Mouse (Mus musculus): ENCODE results near the gene Rexo1. TPM values are rescaled to one million over a fixed set of nuclear protein-coding genes. Genes with fewer than 3 reads are reported as not detected.
"Not testable (repeated sequence)": the region's sequence is repeated elsewhere in the genome, so short reads cannot be mapped to it uniquely, and the experiment has no call there.

Gene Rexo1
- total RNA-seq (2021), result 10 to 100 TPM; 47.0 to 50.5 TPM
- long read RNA-seq, experiment 1, full-length matches to known transcripts, result 17 of 42 reads
- long read RNA-seq, experiment 1, partial matches to known transcripts, result 18 of 42 reads
- long read RNA-seq, experiment 1, other reads (novel, unspliced or antisense), result 7 of 42 reads
- long read RNA-seq, experiment 2, full-length matches to known transcripts, result 20 of 39 reads
- long read RNA-seq, experiment 2, partial matches to known transcripts, result 11 of 39 reads
- long read RNA-seq, experiment 2, other reads (novel, unspliced or antisense), result 8 of 39 reads

DNA sequence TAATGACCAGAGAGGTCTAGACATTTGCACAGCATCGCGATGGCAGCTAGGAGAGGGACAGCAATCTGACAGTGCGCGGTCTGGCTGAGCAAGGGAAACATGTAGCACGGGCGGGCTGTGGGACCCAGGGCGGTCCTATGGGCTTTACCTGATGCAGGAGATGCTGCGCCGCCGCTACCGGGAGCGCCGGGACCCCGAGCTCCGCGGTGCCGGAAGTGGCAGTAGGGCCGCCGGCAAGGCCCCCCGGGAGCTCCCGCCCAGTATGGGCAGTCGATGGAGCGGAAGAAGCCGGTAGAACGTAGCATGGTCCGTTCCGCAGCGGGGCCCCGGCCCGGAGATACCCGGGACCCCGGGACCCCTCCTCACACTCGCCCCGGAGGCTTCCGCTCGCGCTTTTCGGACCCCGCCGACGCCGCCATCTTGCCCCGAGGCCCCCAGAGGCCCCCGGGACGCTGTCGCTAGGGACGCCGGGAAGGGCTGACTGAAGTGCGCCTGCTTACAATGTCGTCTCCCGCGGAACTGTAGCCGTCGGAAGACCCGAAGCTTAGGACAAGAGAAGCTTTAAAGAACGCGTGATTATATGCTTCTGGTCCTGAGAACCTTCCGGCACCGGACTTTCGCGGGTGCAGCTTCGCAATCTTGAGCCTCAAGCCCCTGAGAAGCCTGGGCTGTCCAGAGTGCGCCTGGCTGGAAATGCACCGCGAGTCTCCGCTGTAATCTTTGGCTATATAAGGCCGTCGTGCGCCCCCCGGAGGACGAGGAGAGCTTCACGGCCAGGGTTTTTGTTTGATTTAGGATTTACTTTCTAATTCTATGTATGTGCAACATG is at the start of gene Rexo1:
Rexo1 (minus strand) TSS at position 445 of the 829 bp plus-strand sequence.
- DNase-seq (ENCODE audit: low spot score in 2 of 2), result peak; percentile 95 to 97

DNA sequence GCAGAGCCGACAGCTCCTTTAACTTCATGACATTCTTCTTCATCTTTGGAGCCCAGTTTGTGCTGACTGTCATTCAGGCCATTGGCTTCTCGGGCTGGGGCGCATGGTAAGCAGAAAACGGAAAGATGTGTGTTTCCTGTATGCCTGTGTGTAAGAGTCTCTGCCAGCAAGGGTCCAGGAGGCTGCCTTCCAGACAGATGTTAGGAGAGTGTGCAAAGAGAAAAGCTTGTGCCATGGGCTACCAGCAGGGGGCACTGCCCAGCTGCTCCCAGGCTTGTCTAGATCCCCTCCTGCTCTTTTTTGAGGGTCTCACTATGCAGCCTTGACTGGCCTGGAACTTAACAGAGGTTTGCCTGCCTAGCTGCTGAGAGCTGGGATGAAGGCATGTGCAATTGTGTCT is 49.7 kb upstream of the Rexo1 start:
- DNase-seq (ENCODE audit: low spot score in 2 of 2), result no peak

DNA sequence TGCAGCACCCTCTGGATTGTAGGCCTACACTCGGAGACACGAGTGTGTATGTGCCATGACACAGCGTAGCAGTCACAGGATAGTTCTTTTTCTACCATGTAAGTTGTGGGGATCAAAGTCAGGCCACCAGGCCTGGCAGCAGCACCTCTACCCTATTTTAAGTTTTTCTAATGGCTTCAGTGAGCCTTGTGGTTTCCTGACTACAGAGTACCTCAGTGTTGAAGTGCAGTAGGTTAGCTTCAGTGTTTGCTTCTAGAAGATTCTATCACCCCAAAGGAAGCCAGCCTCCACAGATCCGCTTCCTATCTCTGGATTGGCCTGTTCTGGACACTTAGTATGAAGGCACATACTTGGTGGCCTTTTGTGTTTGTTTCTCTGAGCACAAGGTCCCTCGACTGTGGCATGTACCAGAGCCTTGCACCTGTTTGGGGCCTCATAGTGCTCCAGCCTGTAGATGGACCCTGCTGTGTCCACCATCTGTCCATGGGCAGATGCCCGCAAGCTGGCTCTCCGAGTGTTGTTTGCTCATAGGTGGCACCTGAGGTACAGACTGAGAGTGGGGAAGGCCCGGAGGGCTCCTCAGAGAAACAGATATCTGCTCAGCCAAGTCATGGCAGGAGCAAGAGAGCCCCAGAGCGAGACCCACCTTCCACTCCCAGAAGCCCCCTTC is 48.9 kb upstream of the Rexo1 start:
- DNase-seq (ENCODE audit: low spot score in 2 of 2), result no peak

DNA sequence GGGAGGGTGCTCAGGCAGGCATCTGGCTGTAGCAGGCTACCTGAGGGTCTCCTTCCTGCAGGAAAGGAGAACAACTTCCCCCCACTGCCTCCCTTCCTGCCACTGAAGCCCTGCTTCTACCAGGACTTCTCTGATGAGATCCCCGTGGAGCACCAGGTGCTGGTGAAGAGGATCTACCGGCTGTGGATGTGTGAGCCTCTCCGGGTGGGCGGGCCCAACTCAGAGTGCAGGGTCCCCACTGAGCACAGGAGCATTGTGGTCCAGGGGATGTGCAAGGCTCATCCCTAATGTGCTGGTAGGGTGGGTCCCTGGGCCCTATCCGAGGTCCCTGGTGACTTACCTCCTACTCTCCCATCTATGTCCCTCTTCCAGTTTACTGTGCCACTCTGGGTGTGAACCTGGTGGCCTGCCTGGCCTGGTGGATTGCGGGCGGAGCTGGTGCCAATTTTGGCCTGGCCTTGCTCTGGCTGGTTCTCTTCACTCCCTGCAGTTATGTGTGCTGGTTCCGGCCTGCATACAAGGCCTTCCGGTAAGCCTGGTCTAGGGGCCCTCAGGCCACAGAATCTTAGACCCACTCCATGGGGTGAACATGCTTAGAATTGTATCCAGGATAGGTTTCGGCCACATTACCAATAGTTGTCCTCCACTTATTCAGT is 48.0 kb upstream of the Rexo1 start:
- no peak for DNase-seq (ENCODE audit: low spot score in 2 of 2)

DNA sequence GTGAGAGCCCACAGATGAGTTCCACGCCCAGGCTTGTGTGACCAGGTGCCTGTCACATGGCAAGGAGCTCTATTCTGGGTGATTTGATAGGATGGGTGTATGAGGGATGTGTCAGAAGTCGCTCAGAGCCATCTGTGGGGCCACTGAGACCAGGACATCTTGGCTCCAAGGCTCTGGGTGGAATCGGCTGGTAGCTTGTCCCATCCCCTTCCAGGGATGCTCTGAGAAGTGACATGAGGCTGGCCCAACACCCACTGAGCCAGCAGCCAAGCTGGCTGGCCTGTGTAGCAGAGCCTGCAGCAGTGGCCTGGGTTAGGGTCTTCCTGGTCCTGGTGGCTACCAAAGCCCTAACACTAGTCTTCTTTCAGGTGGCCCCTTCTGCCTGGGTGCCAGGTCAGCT is 47.1 kb upstream of the Rexo1 start:
- DNase-seq (ENCODE audit: low spot score in 2 of 2), result no peak

DNA sequence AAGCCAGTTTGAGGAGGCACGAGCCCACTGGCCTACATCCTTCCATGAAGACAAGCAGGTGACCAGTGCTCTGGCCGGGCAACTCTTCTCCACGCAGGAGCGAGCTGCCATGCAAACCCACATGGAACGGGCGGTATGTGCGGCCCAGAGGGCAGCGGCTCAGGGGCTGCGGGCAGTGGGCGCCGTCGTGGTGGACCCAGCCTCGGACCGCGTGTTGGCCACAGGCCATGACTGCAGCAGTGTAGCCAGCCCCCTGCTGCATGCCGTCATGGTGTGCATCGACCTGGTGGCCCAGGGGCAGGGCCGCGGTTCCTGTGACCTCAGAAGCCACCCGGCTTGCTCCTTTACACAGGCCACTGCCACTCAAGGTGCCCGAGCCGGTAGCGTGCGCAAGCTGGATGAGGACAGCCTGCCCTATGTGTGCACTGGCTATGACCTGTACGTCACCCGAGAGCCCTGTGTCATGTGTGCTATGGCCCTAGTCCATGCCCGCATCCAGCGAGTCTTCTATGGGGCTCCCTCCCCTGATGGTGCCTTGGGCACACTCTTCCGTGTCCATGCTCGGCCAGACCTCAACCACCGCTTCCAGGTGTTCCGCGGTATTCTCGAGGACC is 45.5 kb upstream of the Rexo1 start:
- DNase-seq (ENCODE audit: low spot score in 2 of 2), result no peak

DNA sequence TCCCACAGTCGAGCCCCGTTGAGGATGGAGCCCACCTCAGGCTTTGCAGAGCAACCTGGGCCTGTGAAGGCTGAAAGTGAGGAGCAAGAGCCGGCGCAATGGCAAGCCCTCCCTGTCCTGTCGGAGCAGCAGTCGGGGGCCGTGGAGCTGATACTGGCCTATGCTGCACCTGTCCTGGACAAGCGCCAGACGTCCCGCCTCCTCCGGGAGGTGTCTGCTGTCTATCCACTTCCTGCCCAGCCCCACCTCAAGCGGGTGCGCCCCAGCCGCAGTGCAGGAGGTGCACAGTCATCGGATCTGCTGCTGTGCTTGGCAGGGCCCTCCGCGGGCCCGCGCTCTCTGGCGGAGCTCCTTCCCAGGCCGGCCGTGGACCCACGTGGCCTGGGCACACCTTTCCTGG is 44.9 kb upstream of the Rexo1 start:
- no peak for DNase-seq (ENCODE audit: low spot score in 2 of 2)

DNA sequence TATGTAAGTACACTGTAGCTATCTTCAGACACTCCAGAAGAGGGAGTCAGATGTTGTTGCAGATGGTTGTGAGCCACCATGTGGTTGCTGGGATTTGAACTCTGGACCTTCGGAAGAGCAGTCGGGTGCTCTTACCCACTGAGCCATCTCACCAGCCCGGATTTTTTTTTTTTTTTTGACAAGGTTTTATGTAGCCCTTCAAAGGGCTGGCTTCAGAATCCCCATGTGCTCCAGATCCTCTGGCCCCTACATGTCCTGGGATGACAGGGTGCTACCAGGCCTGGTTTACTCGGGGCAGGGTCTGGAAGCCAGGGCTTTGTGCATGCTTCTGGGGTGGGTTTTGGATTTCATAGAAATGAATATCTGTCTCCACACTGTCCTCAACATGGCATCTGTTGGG is 44.4 kb upstream of the Rexo1 start, which contains the start of gene Gm49322:
Gm49322 (plus strand) TSS at position 301 of the 400 bp plus-strand sequence.
- DNase-seq (ENCODE audit: low spot score in 2 of 2), result not testable (repeated sequence)

DNA sequence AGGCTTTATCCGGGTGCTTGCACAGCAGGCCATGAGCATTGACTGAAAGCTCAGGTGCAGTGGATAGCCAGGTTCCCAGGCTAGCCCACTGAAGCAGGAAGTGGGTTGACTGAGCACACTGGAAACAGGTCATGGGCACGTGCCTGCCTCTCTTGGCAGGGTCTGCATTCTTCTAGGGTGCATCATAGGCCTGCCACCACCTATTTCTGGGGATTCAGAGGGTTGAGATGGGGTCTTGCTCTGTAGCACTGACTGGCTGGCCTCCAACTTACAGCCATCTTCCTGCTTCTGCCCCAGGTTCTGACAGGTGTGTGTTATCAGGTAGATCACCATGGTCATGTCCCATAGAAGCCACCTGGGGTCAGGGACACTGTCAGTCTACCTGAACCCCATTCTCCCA is 43.6 kb upstream of the Rexo1 start:
- DNase-seq (ENCODE audit: low spot score in 2 of 2), result no peak

DNA sequence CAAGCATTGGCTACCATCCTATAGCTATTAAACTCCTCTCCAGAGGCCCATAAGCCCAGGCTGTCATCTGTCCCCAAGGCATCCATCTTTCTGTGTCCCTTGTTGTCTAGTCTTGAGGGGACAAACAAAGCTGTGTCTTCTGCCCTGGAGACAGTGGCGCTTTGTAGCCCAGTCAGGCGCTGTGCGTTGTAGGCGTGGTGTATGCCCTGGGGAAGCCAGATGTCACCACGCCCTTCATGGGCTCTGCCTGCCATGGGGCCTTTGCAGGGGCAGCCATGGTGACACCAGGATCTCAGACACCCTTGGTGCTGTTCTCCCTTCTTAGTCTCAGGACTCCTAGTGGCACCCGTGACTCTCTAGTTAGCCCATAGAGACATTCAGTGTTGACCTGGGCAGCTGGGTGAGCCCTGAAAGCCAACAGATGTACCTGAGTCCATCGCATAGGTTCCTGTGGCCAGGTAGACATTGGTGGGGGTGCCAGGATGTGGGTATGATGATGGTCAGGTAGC is 42.7 kb upstream of the Rexo1 start:
- no peak for DNase-seq (ENCODE audit: low spot score in 2 of 2)

DNA sequence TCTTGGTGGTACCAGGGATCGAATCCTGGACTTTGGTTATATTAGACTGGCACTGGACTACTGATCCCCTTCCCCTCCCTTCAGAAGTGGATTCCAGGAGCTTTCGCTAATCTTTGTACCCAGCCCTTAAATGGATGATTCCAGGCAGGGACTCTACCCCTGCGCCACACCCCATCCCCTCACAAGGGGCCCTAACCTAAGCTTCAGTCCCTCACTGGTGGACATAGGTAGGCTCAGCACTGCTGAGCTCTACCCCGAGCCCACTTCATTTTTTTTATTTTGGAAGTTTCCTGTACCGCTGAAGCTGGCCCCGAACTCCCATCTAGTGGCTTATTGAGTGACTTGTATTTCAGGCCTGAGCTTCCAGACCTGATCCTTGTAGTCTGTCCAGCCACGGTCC is 42.0 kb upstream of the Rexo1 start:
- no peak for DNase-seq (ENCODE audit: low spot score in 2 of 2)

DNA sequence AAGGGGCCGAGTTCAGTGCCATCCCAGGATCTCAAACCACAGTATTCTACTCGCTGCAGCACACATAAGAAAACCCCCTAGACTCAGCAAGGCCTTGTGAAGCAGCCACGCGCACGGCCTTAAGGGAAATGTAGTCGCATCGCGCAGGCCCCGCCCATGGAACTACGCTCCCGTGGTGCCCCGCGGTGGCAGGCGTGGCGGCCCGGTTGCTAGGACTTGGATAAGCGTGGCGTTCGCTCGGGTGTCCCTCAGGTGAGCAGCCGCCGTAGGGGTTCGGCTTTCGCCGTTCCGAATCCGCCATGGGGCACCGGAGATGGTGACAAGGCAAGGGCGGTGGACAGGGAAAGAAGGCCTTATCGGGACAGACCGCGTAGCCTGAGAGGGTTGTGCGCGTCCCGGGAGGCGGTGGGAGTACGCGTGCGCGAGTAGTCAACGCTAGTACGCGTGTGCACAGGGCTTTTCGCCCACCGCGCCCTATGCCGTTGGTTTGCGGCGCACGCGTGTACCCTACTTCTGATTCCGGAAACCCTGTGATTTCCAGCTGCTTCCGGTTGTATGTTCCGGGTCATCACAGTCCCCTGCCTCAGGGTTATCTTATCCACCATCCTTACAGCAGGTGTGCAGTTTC is 41.5 kb upstream of the Rexo1 start, which contains the start of the genes Scamp4 and Adat3:
Scamp4 (plus strand) TSS at position 175 of the 628 bp plus-strand sequence.
Adat3 (plus strand) TSS at position 183 of the 628 bp plus-strand sequence.
- peak; percentile 96 to 99 for DNase-seq (ENCODE audit: low spot score in 2 of 2)

DNA sequence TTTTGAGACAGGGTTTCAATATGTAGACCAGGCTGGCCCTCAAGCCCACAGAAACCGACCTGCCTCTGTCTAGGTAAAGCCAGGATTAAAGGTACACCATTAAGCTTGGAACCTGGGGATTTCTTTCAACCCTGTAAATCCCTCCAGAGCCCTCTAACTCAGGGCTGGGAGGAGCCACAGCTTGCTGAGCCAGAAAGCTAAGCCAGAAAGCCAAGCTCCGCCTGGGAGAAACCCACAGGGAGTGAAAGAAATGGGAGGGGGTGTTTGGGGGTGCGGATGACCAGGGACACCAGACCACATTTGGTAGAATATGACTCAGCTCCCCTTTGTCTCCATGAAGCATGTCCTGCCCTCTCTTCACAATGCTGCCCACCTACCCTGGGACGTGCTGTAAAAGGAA is 35.0 kb upstream of the Rexo1 start:
- DNase-seq (ENCODE audit: low spot score in 2 of 2), result no peak

DNA sequence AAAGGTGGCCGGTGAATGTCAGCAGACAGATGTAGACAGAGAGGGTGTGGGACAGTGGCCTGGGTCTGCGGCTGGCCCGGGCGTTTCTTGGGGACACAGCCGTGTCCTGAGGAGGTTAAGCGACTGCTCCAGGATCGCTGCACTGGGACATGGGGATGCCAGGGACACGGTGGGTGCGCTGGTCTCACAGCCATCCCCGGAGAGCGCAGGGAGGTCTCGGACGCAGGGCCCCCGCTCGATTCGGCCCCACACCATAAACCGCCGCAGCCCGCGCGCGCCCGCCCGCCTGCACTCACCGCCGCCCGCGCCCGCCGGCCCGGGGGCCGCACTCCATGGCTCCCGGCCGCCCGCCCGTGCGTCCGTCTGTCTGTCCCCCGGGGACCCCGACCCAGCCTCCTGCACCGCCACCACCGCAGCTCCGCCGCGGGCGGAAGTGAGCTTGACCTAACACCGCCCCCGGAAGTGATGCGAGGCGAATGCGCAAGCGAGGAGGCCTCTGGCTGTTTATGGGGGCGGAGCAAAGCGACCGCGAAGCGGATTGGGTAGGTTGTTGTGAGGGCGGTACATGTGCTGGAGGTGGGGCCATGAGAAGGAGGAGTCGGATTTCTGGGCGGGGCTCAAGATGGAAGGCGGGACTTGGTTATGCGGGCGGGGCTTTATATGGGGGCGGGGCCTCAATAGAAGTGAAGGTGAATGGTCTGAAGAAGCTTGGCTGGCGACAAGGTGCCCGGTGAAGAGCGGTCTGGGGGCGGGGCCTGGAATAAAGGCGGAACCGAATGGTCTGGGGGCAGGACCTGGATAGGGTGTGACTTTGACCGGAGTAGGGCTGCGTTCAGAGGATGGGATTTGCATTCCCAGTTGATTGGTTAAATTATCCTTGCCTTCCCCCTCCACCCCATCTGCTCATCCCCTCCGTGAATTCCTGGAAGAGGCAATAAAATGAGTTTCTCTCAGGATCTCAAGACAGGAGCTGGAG is 28.8 kb upstream of the Rexo1 start, which contains the start of gene Abhd17a:
Abhd17a (minus strand) TSS at position 463 of the 976 bp plus-strand sequence.
- peak; percentile 85 to 94 for DNase-seq (ENCODE audit: low spot score in 2 of 2)

DNA sequence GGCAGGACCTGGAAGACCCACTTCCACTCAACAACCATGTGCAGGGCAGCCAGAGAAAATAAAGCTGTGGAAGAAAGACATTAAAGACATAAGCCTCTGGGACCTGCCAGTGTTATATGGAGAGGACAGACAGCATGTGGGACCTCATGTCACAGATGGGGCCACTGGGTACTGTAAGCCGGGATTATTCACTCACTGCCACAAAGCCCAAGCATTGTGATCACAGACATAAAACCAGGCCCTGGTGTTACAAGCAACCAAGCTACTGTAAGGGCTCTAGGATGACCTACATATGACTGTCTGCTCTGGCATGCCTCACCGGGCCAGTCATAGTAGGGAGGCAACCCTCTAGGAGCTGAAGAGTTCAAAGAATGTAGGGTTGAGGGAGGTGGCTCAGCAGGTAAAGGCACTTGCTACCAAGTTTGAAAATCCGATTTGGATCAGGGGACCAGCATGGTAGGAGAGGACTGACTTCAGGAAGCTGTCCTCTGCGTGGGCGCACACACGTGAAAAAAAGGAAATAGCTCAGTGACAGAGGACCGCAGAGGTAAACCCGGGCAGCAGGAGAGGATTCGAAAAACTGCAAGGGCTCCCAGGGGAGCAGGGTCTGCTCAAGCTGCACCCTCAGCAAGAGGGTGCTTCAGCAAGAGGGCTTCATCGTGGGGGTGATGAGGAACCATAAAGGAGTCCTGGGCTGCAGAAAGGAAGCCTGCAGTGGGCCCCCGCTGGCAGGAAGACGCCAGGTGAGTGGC is 27.9 kb upstream of the Rexo1 start:
- no peak for DNase-seq (ENCODE audit: low spot score in 2 of 2)

DNA sequence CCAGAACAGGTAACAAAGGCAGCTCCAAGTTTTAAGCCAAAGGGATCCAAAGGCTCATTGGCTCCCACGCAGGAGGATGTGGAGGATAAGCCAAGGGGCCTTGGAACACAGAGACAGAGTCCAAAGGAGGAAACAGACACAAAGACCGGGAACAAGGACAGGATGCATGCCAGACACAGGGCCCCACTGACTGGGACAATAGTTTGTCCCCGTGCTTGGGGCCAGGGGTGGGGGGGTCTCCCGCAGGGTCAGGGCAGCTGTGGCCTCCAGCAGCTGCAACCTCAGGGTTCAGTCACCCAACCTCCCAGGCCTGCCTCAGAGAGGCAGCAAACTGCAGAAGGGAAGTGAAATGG is 25.9 kb upstream of the Rexo1 start:
- DNase-seq (ENCODE audit: low spot score in 2 of 2), result no peak

DNA sequence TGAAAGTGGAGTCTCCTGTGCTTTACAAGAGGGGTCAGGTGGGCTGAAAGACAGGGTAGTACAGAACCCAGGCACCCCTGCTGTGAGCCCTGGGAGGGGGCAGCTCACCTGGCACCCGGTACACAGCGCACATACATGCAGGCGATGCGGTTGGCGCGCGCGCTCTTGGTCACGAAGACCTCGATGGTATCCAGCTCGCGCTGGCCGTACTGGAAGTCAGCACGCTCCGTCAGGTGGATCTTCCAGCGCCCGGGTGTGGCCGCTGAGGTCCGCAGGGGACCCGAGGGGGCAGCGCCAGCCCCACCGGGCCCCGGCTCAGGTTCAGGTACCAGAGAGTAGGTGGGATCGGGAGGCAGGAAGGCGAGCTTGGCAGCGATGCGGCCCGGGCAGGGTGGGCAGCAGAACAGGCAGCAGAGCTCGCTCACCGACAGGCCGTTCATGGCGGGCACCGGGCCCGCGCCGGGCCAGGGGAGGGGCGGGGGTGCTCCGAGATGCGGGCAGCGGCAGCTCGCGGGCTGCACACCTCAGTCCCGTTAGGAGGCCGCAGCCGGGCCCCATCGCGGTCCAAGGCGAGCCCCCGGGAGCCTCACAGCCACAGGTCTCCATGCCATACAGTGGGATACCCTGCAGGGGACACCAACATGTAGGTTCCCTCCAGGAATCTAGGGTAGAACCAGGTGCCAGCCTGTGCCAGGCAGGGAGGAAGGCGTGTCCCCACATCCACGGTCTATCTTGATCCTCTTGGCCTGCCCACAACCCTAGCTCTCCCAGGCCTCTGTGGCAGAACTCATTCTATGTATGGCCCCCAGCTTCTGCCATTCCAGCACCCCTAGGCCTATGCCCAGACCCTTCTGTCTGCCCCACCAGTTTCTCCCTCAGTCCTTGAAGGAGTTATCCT is 25.3 kb upstream of the Rexo1 start:
- no peak for DNase-seq (ENCODE audit: low spot score in 2 of 2)
